Mouse (Mus musculus): ENCODE results near the gene Ccdc80. TPM values are rescaled to one million over a fixed set of nuclear protein-coding genes. Genes with fewer than 3 reads are reported as not detected.

Ccdc80 gene
- polyA plus RNA-seq (2012; ENCODE audit: insufficient read depth, low replicate concordance) = 0.20 TPM in 1 of 2 replicates, not detected in the other

- H3K27me3 ChIP-seq (replicated peaks) = peaks cover 57% of the 10 kb centered on the region
- peaks cover 54% of the 10 kb centered on the region for H3K4me1 ChIP-seq
- H3K9me3 ChIP-seq = no peaks in the 10 kb centered on the region
- no peak within 1 kb of the TSS for H3K4me3 ChIP-seq (replicated peaks)
- no peaks in the 10 kb centered on the region for H3K36me3 ChIP-seq (replicated peaks; ENCODE audit: low read length)
- no peak for TF ChIP-seq FLI1 (IDR thresholded peaks at IDR 0.05; ENCODE audit: low read length)
- no peak for TF ChIP-seq GATA1 (IDR thresholded peaks at IDR 0.05; ENCODE audit: borderline replicate concordance, low read length)
Observed at GRCm38 (mm10) chr16:45093137-45093731, at the start of gene Ccdc80. TSS of gene Ccdc80 (plus strand) at chr16:45093402.

DNA sequence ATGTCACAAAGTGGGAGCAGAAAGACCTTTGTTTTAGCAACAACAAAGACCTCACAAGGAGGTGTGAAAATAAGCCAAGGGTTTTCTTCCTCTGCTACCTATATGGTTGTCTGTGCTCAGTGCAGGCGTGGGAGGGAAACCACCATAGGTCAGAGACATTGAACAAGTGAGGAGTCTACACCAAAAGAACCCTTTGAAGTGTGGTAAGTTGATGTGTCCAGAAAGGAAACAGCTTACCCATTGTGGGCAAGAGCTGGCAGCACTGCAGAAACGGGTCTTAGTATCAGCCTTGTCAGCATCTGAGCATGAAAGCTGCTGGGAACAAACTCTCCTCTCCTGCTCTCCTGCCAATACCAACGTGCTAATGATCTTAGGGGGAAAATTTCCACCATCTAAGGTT is 48.4 kb upstream of the Ccdc80 start:
- H3K9me3 ChIP-seq = no peaks in the 10 kb centered on the region

GRCm38 (mm10) chr16:45057222-45057621 is 36.0 kb upstream of the Ccdc80 start:
- H3K4me1 ChIP-seq = peaks cover 11% of the 10 kb centered on the region; the same call in 1 of the 2 replicates
- TF ChIP-seq GATA1 (IDR thresholded peaks at IDR 0.05; ENCODE audit: borderline replicate concordance, low read length) (no peak), FLI1 (IDR thresholded peaks at IDR 0.05; ENCODE audit: low read length) (no peak)

More for the DNA sequence above, 48.4 kb upstream of the Ccdc80 start:
- peaks cover 56% of the 10 kb centered on the region for H3K4me1 ChIP-seq
- no peaks in the 10 kb centered on the region for H3K36me3 ChIP-seq (replicated peaks; ENCODE audit: low read length)
- no peaks in the 10 kb centered on the region for H3K27me3 ChIP-seq (replicated peaks)
- TF ChIP-seq GATA1 (IDR thresholded peaks at IDR 0.05; ENCODE audit: borderline replicate concordance, low read length) (no peak), FLI1 (IDR thresholded peaks at IDR 0.05; ENCODE audit: low read length) (no peak)
- peak overlapping the region; percentile 6 for H3K4me3 ChIP-seq (replicated peaks)

DNA sequence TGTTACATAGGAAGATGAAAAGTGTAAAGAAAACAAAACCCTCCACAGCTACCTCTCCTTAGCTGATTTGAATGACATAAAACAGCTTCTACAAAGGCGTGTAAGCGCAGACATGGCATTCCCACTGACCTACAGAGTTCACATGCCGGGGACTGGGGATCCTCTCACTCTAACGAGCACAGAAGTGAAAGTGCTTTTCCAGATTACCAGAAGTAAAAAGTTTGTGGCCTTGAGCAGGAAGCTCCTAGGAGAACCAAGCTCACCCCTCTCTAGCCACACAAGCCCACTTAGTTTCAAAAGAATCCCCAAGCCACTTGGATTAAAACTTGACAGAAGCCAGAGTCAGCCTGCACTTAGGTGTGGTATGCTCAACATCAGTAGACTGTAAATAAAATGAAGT is 35.3 kb upstream of the Ccdc80 start:
- no peaks in the 10 kb centered on the region for H3K27me3 ChIP-seq (replicated peaks)
- no peaks in the 10 kb centered on the region for H3K36me3 ChIP-seq (replicated peaks; ENCODE audit: low read length)
- H3K9me3 ChIP-seq = no peaks in the 10 kb centered on the region
- H3K4me1 ChIP-seq = peaks cover 11% of the 10 kb centered on the region; the same call in 1 of the 2 replicates
- TF ChIP-seq FLI1 (IDR thresholded peaks at IDR 0.05; ENCODE audit: low read length) (no peak), GATA1 (IDR thresholded peaks at IDR 0.05; ENCODE audit: borderline replicate concordance, low read length) (no peak)
- H3K4me3 ChIP-seq (replicated peaks) = no peak overlapping the region

More at GRCm38 (mm10) chr16:45057222-45057621, 36.0 kb upstream of the Ccdc80 start:
- Histone ChIP-seq H3K27me3 (replicated peaks) (no peaks in the 10 kb centered on the region), H3K9me3 (no peaks in the 10 kb centered on the region), H3K36me3 (replicated peaks; ENCODE audit: low read length) (no peaks in the 10 kb centered on the region), H3K4me3 (replicated peaks) (no peak overlapping the region)

- TF ChIP-seq GATA1 (IDR thresholded peaks at IDR 0.05; ENCODE audit: borderline replicate concordance, low read length) = no peak
- no peak for TF ChIP-seq FLI1 (IDR thresholded peaks at IDR 0.05; ENCODE audit: low read length)
- no peaks in the 10 kb centered on the region for H3K9me3 ChIP-seq
- H3K36me3 ChIP-seq (replicated peaks; ENCODE audit: low read length) = no peaks in the 10 kb centered on the region
- H3K4me1 ChIP-seq = peaks cover 11% of the 10 kb centered on the region; the same call in 1 of the 2 replicates
- no peaks in the 10 kb centered on the region for H3K27me3 ChIP-seq (replicated peaks)
- no peak overlapping the region for H3K4me3 ChIP-seq (replicated peaks)
Observed at GRCm38 (mm10) chr16:45061140-45061539, 32.1 kb upstream of the Ccdc80 start.

- no peak overlapping the region for H3K4me3 ChIP-seq (replicated peaks)
- H3K9me3 ChIP-seq = no peaks in the 10 kb centered on the region
- peaks cover 4% of the 10 kb centered on the region; the same call in 1 of the 2 replicates for H3K4me1 ChIP-seq
- no peaks in the 10 kb centered on the region for H3K36me3 ChIP-seq (replicated peaks; ENCODE audit: low read length)
- H3K27me3 ChIP-seq (replicated peaks) = no peaks in the 10 kb centered on the region
- TF ChIP-seq FLI1 (IDR thresholded peaks at IDR 0.05; ENCODE audit: low read length) (no peak), GATA1 (IDR thresholded peaks at IDR 0.05; ENCODE audit: borderline replicate concordance, low read length) (no peak)
Observed at GRCm38 (mm10) chr16:45070383-45071083, 22.7 kb upstream of the Ccdc80 start.

- H3K9me3 ChIP-seq = no peaks in the 10 kb centered on the region
- no peak for TF ChIP-seq GATA1 (IDR thresholded peaks at IDR 0.05; ENCODE audit: borderline replicate concordance, low read length)
- no peak for TF ChIP-seq FLI1 (IDR thresholded peaks at IDR 0.05; ENCODE audit: low read length)
- no peaks in the 10 kb centered on the region for H3K36me3 ChIP-seq (replicated peaks; ENCODE audit: low read length)
- H3K27me3 ChIP-seq (replicated peaks) = no peaks in the 10 kb centered on the region
- no peak overlapping the region for H3K4me3 ChIP-seq (replicated peaks)
- peaks cover 4% of the 10 kb centered on the region; the same call in 1 of the 2 replicates for H3K4me1 ChIP-seq
Observed at GRCm38 (mm10) chr16:45071424-45071823, 21.8 kb upstream of the Ccdc80 start.

DNA sequence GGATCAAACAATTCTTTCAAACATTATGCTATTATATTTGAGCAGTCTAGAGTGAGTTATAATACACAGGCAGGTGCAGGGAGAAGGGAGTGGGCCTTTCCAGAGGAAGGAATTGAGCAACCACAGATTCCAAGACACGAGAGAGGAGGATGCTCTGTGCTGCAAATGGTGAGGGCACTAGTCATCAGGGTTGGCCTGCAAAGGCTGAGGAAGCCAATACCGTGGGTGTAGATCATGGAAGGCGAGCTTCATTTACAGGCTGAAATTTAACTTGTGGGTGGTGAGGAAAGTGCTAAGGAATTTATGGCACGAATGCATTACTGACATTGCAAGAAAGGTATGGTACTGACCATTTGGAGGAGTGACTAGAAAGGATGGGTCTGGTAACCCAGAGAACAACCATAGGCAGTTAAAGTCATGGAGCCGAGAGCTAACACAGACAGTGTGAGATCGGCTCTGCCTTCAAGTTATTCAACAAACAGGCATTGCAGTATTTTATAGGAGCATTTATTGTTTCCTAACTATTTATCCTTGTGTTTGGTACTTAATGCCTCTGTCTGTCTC is 15.6 kb upstream of the Ccdc80 start:
- TF ChIP-seq FLI1 (IDR thresholded peaks at IDR 0.05; ENCODE audit: low read length) (no peak), GATA1 (IDR thresholded peaks at IDR 0.05; ENCODE audit: borderline replicate concordance, low read length) (no peak)
- Histone ChIP-seq H3K27me3 (replicated peaks) (no peaks in the 10 kb centered on the region), H3K9me3 (no peaks in the 10 kb centered on the region), H3K4me3 (replicated peaks) (no peak overlapping the region), H3K36me3 (replicated peaks; ENCODE audit: low read length) (no peaks in the 10 kb centered on the region), H3K4me1 (peaks cover 23% of the 10 kb centered on the region; the same call in 1 of the 2 replicates)

- Histone ChIP-seq H3K36me3 (replicated peaks; ENCODE audit: low read length) (no peaks in the 10 kb centered on the region), H3K9me3 (no peaks in the 10 kb centered on the region), H3K4me3 (replicated peaks) (no peak overlapping the region), H3K4me1 (peaks cover 31% of the 10 kb centered on the region), H3K27me3 (replicated peaks) (no peaks in the 10 kb centered on the region)
- TF ChIP-seq FLI1 (IDR thresholded peaks at IDR 0.05; ENCODE audit: low read length) = no peak
Observed at GRCm38 (mm10) chr16:45079322-45079721, 13.9 kb upstream of the Ccdc80 start.

DNA sequence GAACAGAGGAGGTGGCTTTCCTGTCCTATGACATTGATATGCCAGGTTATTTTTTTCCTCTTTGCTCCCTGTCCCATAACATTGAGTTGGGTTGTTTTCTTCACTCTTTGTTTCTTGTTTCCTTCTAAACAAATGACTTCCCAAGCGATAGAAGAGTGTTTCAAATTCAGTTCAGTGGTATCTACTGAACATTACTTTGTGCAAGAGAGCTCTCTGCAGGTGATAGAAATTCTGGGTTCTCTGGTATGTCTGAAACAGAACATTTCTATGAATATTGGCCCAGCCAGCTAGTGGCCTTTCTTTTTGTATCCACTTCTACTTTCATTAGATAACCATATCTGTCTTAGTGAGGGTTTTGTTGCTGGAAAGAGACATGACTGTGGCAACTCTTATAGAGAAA is 4.4 kb upstream of the Ccdc80 start:
- peaks cover 43% of the 10 kb centered on the region for H3K4me1 ChIP-seq
- no peak overlapping the region for H3K4me3 ChIP-seq (replicated peaks)

More for the DNA sequence above, 4.4 kb upstream of the Ccdc80 start:
- H3K36me3 ChIP-seq (replicated peaks; ENCODE audit: low read length) = no peaks in the 10 kb centered on the region
- H3K9me3 ChIP-seq = no peaks in the 10 kb centered on the region
- TF ChIP-seq FLI1 (IDR thresholded peaks at IDR 0.05; ENCODE audit: low read length) (no peak), GATA1 (IDR thresholded peaks at IDR 0.05; ENCODE audit: borderline replicate concordance, low read length) (no peak)
- H3K27me3 ChIP-seq (replicated peaks) = peaks cover 19% of the 10 kb centered on the region
